Mouse (Mus musculus) CH12.LX (cell line): Measurements from ENCODE around the gene Sh2d6.

Source experiments
- KAT2A ChIP-seq: IDR thresholded peaks from 2 replicates; pipeline ENCODE4 v1.6.1; 2012; ENCODE audit warnings: low read length, improper control_type of control experiment, inconsistent platforms; ENCODE audit not compliant: insufficient replicate concordance
- MAX ChIP-seq: IDR thresholded peaks from 2 replicates; pipeline ENCODE4 v1.6.1; 2011; ENCODE audit warnings: low read length, improper control_type of control experiment
- USF1 ChIP-seq: IDR thresholded peaks from 2 replicates; pipeline ENCODE4 v1.6.1; 2014; ENCODE audit warnings: low read depth, mild to moderate bottlenecking, inconsistent platforms, low read length, improper control_type of control experiment
- ZC3H11A ChIP-seq: IDR thresholded peaks from 2 replicates; pipeline ENCODE4 v1.6.1; 2012; ENCODE audit warnings: low read depth, mild to moderate bottlenecking, inconsistent platforms, low read length, improper control_type of control experiment

DNA sequence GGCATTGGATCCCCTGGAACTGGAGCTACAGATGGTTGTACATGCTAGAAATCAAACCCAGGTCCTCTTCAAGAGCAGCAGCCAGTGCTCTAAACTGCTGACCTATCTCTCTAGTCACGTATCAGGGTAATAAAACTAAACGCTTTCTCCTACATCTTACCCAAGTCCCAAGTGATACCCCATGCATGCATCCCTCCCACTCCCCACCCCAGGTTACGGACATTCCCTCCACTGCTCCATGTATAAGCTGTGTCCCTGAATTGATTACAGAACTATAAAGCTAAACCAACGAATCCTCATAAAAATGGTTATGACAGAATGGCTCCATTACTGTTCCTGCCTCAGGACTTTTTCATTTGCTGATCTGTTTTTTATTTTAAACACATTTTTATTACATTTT is 55.3 kb downstream of the Sh2d6 start:
- TF ChIP-seq KAT2A (no peak), MAX (no peak), ZC3H11A (no peak), USF1 (no peak)
